Mouse (Mus musculus): ENCODE measurements at regions not wholly inside any gene's neighbourhood (a gene's known extent, or its start where the extent isn't known, plus 50 kb on each side); places are given as distances from the start of the nearest gene placed in this dataset.

- CTCF ChIA-PET, result no interaction called here
Measured at GRCm38 (mm10) chr9:79111326-79111725, 496.0 kb downstream of the Cd109 start.

DNA sequence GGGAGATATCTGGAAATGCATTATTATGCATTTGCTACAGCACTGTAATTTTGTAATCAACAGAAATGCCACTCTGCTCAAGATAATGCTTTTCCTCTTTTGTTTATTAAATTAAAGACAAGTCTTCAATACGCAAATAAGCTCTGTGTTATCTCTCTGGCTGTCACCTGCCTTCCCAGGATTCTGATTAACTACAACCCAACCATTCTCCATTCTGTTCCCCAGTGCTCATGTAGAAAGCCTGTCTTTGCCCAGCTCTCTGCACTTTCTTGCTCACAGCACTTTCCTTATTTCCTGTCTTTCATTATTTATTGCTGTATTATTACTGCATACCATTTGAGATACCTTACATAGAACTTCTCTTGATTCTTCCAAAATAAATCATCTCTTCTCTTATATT, 525.6 kb downstream of the Cd109 start:
- CTCF ChIA-PET, result no interaction called here

DNA sequence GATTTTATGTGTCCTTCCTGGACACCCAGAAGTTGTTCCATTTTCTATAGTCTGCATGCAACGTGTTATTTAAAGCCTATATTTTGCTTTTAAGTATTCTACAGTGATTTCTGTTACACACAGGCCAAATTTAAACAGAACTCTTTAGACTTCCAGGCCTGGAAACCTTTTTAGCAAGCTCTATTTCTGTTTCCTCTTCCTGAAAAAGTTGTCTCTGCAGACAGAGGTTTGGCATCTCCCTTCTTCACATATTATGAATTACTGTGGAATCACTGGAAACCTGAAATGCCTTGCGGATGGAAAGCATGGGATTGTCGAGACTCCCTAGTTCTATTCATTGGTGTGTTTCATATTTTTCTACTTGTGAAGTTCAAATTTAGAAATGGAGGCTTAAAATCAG, 530.7 kb downstream of the Cd109 start:
- CTCF ChIA-PET, result no interaction called here

GRCm38 (mm10) chr9:79165596-79165995, 550.2 kb downstream of the Cd109 start:
- CTCF ChIA-PET, result no interaction called here

- CTCF ChIA-PET, result no interaction called here
Measured at GRCm38 (mm10) chr9:79173036-79173435, 545.6 kb downstream of the Col12a1 start.

- CTCF ChIA-PET, result no interaction called here
Measured at GRCm38 (mm10) chr9:79179954-79180353, 538.7 kb downstream of the Col12a1 start.

GRCm38 (mm10) chr9:79195420-79195819, 523.2 kb downstream of the Col12a1 start:
- CTCF ChIA-PET, result no interaction called here

- CTCF ChIA-PET, result no interaction called here
Measured at GRCm38 (mm10) chr9:79201755-79202154, 516.9 kb downstream of the Col12a1 start.

- CTCF ChIA-PET, result no interaction called here
Measured at GRCm38 (mm10) chr9:79213364-79213763, 505.3 kb downstream of the Col12a1 start.

- CTCF ChIA-PET, result no interaction called here
Measured at GRCm38 (mm10) chr9:79215986-79216385, 502.6 kb downstream of the Col12a1 start.

DNA sequence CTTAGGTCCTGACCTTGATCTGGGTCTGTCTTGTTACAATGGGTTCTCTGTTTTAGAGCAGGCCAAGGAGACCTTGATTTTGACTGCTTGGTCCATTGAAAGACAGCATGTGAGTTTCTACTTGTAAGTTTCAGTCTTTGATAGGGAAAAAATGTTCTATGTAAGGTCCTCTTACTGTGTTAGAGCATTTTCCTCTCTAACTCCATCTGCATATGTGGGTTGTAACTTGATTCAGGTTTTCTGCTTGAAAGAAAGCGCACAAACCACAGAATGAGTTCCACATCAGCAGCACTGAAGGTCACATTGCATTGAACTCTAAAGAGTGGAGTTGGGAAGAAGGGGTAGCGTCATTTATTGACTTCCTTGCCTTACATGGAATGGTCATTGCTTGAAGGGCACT, 502.2 kb downstream of the Col12a1 start:
- CTCF ChIA-PET, result interaction anchor here (0.7 kb wide), 1 partner anchor 25 kb away, joined by 3 read pairs; no protein-coding TSS in a partner anchor

GRCm38 (mm10) chr9:79233081-79233480, 485.6 kb downstream of the Col12a1 start:
- CTCF ChIA-PET, result no interaction called here

- CTCF ChIA-PET, result no interaction called here
Measured at GRCm38 (mm10) chr9:79233751-79234150, 484.9 kb downstream of the Col12a1 start.

- CTCF ChIA-PET, result no interaction called here
Measured at GRCm38 (mm10) chr9:79269646-79270213, 448.9 kb downstream of the Col12a1 start.

DNA sequence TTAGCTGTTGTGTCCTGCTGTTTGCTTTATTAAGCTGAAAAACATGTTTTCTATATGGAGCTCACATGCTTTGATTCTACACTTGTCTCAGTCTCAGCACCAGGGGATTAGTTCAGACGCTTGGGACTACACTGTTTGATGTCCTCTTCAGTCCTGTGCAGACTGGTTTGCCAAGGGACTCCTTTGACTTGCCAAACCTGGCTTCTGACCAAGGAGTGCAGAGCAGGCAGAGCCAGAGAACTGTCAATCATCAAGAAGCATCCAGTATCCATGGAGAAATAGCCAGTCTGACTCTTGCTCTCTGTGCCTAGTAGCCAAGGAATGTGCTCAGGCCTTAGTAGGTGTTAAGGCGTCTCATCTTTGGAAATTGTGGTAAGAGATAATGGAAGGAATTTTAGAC, 448.4 kb downstream of the Col12a1 start:
- CTCF ChIA-PET, result no interaction called here

DNA sequence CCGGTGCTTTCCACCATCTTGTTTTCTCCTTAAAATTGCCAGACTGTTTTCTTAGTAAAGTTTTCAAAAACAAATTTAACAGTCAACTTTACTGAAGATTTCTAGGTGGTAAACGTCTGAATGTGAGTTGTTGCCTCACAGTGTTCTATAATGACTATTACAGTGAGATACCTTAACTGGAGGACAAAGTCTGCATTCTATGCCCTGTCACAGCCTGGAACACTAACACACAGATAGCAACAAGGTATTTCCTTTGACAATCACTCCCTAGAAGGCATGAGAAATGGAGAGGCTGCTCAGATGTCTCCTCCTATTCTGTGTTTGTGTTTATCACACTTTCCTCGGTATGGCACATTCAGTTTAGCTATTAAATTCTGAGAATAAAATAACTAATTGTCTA, 430.8 kb downstream of the Col12a1 start:
- CTCF ChIA-PET, result no interaction called here

GRCm38 (mm10) chr9:79295306-79295705, 423.3 kb downstream of the Col12a1 start:
- CTCF ChIA-PET, result no interaction called here

- CTCF ChIA-PET, result no interaction called here
Measured at GRCm38 (mm10) chr9:79301580-79301979, 417.1 kb downstream of the Col12a1 start.

DNA sequence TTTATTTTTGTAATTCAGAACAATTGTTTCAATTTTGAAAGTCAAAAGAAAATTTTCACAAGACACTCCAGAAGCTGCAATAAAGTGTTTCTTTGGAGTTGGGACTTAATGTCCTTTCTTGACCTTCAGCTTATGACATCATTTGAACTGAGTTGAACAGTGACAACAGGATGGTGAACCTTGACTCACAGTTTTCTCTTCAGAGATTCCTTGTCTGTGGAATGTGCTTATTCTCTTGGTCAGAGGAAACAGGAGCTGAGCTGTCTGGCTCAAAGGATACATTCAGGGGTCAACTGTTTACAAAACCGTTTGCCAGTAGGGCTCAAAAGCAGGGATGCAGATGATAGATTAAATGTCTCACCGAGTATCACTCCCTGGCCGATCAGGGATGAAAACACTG, 408.0 kb downstream of the Col12a1 start:
- CTCF ChIA-PET, result no interaction called here

DNA sequence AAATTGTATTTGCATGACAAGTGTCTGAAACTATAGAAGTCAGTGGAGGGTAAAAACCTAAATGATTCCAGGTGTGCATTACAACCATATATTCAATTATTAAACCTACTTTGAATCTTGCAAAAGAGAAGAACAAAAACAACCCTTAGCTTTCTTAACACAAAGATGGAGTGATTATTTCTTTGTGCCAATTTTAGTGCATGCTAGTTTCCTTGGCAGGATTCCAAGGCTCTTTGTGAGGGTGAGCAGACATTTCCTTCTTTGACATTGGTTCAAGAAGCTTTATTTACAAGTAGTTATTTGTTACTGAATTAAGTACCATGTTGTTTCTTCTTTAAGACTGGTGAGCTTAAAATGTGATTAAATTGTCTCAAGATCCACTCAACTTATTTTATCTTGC, 401.2 kb downstream of the Col12a1 start:
- CTCF ChIA-PET, result no interaction called here

DNA sequence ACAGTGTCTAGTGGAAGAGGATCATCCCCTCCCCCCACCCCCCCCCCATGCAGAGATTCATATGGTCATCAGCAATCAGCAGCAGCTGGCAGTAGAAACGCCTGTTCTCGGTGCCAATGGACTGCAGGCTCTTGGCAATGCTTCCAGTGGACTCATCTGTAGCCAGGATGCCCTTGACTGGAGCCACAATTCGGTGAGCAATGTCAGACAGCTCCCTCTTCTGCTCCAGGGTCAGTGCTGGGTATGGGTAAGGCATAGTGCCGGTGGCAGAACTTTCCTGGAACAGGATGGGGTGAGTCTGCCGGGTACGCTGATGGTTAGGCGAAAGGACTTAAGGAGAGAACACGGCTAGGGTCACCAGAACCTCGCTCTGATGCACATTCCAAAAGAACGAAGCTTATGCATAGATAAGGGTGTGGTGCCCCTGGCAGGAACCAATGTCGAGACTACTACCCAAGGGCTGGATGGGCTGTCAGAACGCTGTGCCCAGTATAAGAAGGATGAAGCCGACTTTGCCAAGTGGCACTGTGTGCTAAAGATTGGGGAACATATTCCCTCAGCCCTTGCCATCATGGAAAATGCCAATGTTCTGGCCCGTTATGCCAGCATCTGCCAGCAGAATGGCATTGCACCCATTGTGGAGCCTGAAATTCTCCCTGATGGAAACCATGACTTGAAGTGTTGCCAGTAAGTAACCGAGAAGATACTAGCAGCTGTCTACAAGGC, 372.1 kb downstream of the Col12a1 start:
- CTCF ChIA-PET, result no interaction called here

GRCm38 (mm10) chr9:79392020-79392419, 326.6 kb downstream of the Col12a1 start:
- CTCF ChIA-PET, result no interaction called here

DNA sequence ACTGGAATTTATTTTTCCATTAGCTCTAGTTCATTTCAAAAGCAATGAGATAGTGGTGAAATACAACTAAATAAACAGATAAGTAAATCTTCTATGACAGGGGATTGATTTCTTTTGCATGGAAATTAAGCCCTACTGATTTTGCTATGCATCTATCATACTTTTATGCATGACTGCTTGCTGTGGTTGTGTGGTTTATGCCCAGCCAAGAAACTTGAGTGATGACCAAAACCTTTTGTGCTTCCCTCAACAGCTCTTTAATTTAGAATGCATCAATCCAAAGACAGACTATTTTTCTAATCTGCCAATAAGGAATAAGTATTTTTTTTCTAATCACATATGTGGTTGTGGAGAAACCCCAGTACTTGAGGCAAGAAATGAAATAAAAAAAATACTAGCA, 303.6 kb downstream of the Col12a1 start:
- CTCF ChIA-PET, result no interaction called here

DNA sequence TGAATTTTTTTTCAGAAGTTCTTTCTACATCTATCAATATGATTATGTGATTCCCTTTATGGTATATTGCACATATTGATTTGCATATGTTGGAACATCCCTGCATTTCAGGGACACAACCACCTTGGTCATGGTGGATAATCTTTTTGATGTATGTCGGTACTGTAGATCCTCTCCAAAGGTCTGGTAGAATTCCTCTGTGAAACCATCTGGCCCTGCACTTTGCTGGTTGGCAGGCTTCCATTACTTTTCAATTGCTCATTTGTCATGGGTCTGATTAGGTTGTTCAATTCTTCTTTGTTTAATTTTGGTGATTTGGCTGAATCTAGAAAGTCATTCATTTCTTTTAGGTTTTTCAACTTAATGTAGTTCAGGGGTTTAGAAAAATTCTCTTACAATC, 288.2 kb downstream of the Col12a1 start:
- CTCF ChIA-PET, result no interaction called here

Measured in spleen, embryonic (tissue).